Mouse (Mus musculus): ENCODE data around the gene Gje1. TPM values are rescaled to one million over a fixed set of nuclear protein-coding genes. Genes with fewer than 3 reads are reported as not detected.

Gje1 gene
- total RNA-seq (2014; fragmentation: Nextera tagmentation) (not detected in 2 replicates), total RNA-seq (2017) (not detected in 2 replicates)

- ATAC-seq (replicated peaks; ENCODE audit: poor library complexity, severe bottlenecking) = no peak
These were observed at the start of gene Gje1 for GRCm38 (mm10) chr10:14718114-14718513. Gje1 (minus strand) TSS chr10:14718214.

GRCm38 (mm10) chr10:14760618-14761017 is 42.6 kb upstream of the Gje1 start:
- ATAC-seq (replicated peaks; ENCODE audit: poor library complexity, severe bottlenecking) = no peak

- ATAC-seq (replicated peaks; ENCODE audit: poor library complexity, severe bottlenecking) = no peak
These were observed 41.9 kb upstream of the Gje1 start for GRCm38 (mm10) chr10:14759665-14760558.

GRCm38 (mm10) chr10:14734285-14734684 is 16.3 kb upstream of the Gje1 start:
- ATAC-seq (replicated peaks; ENCODE audit: poor library complexity, severe bottlenecking) = peak; percentile 25; the same call in 1 of the 2 replicates

- no peak for ATAC-seq (replicated peaks; ENCODE audit: poor library complexity, severe bottlenecking)
These were observed 7.7 kb upstream of the Gje1 start for GRCm38 (mm10) chr10:14725671-14726070.

- ATAC-seq (replicated peaks; ENCODE audit: poor library complexity, severe bottlenecking) = peak; percentile 100
These were observed 12.6 kb downstream of the Gje1 start, which contains the start of the genes Vta1 and Nmbr for GRCm38 (mm10) chr10:14705072-14706066. Vta1 (minus strand) TSS chr10:14705560. Nmbr (plus strand) TSS chr10:14705591.

- no peak for ATAC-seq (replicated peaks; ENCODE audit: poor library complexity, severe bottlenecking)
These were observed 14.1 kb downstream of the Gje1 start for GRCm38 (mm10) chr10:14703830-14704420.

GRCm38 (mm10) chr10:14703239-14703638 is 14.8 kb downstream of the Gje1 start:
- no peak for ATAC-seq (replicated peaks; ENCODE audit: poor library complexity, severe bottlenecking)

- no peak for ATAC-seq (replicated peaks; ENCODE audit: poor library complexity, severe bottlenecking)
These were observed 27.7 kb downstream of the Gje1 start for GRCm38 (mm10) chr10:14690349-14690748.

- no peak for ATAC-seq (replicated peaks; ENCODE audit: poor library complexity, severe bottlenecking)
These were observed 29.1 kb downstream of the Gje1 start for GRCm38 (mm10) chr10:14688785-14689442.

GRCm38 (mm10) chr10:14685663-14686062 is 32.4 kb downstream of the Gje1 start:
- no peak for ATAC-seq (replicated peaks; ENCODE audit: poor library complexity, severe bottlenecking)

- ATAC-seq (replicated peaks; ENCODE audit: poor library complexity, severe bottlenecking) = no peak
These were observed 51.9 kb downstream of the Gje1 start for GRCm38 (mm10) chr10:14666147-14666546.

Other genes with a start within 250 kb of the Gje1 start
- gene Adgrg6, start 172.6 kb downstream of the Gje1 start, total RNA-seq (2014; fragmentation: Nextera tagmentation) = 0.37 and 1.3 TPM in 2 replicates
- 0.52 and 0.65 TPM in 2 replicates for gene Adgrg6, start 172.6 kb downstream of the Gje1 start, total RNA-seq (2017)
- 39.3 and 41.0 TPM in 2 replicates for gene Vta1, start 12.7 kb downstream of the Gje1 start, total RNA-seq (2014; fragmentation: Nextera tagmentation)
- 58.6 and 60.3 TPM in 2 replicates for gene Vta1, start 12.7 kb downstream of the Gje1 start, total RNA-seq (2017)
- gene Nmbr, start 12.6 kb downstream of the Gje1 start, total RNA-seq (2014; fragmentation: Nextera tagmentation) = not detected in 2 replicates
- gene Nmbr, start 12.6 kb downstream of the Gje1 start, total RNA-seq (2017) = not detected in 2 replicates

All from granulocyte monocyte progenitor cell, adult 5-6 weeks (primary cell).